Mouse (Mus musculus) hindbrain, postnatal 0 days (tissue): ENCODE results near the gene Sorbs2. TPM values are rescaled to one million over a fixed set of nuclear protein-coding genes. Genes with fewer than 3 reads are reported as not detected.

ENCODE experiments used
- ATAC-seq: fragments of 200-750 bp; cut with Nextera tagmentation; 2 replicates; pipeline ENCODE4 v1.8.0; 2017; ENCODE audit warnings: mild to moderate bottlenecking, moderate TSS enrichment, moderate library complexity
- DNase-seq: peaks from one replicate; pipeline ENCODE4 v3.0.0-alpha.2; 2015; ENCODE audit warnings: low spot score
- H3K27ac ChIP-seq: fragments of 300-500 bp; sonication (generic); 2 replicates; pipeline ENCODE4 v1.5.1; 2014; ENCODE audit warnings: mild to moderate bottlenecking
- H3K27me3 ChIP-seq: fragments of 300-500 bp; sonication (generic); 2 replicates; pipeline ENCODE4 v1.6.1; 2014; ENCODE audit warnings: low read length, mixed read lengths; ENCODE audit not compliant: insufficient read depth
- H3K36me3 ChIP-seq: fragments of 300-500 bp; sonication (generic); 2 replicates; pipeline ENCODE4 v1.6.1; 2014; ENCODE audit warnings: low read length, mixed read lengths; ENCODE audit not compliant: insufficient read depth
- H3K4me1 ChIP-seq: fragments of 300-500 bp; sonication (generic); 2 replicates; pipeline ENCODE4 v1.6.1; 2014; ENCODE audit warnings: antibody characterized with exemption, low read length, mixed read lengths; ENCODE audit not compliant: insufficient read depth
- H3K4me2 ChIP-seq: fragments of 300-500 bp; sonication (generic); 2 replicates; pipeline ENCODE4 v1.6.1; 2014; ENCODE audit warnings: low read depth, mild to moderate bottlenecking, low read length, moderate library complexity, mixed read lengths
- H3K4me3 ChIP-seq: fragments of 300-500 bp; sonication (generic); 2 replicates; pipeline ENCODE4 v1.5.1; 2014; ENCODE audit warnings: low read length
- H3K9ac ChIP-seq: fragments of 300-500 bp; sonication (generic); replicated peaks from 2 replicates; pipeline ENCODE4 v1.6.1; 2014; ENCODE audit warnings: mild to moderate bottlenecking, low read length, moderate library complexity, mixed read lengths
- H3K9me3 ChIP-seq: fragments of 300-500 bp; sonication (generic); 2 replicates; pipeline ENCODE4 v1.6.1; 2016; ENCODE audit warnings: low read length, mixed read lengths
- CTCF ChIP-seq: IDR thresholded peaks from 2 replicates; pipeline ENCODE4 v1.5.1; 2016; ENCODE audit warnings: antibody characterized with exemption, control low read depth, low read depth
- WGBS: fragments of 180-500 bp; shearing (Covaris S2); extraction: QIAGEN DNeasy Blood & Tissue Kit; methylation state at CpG from one replicate; pipeline ENCODE4 v1.1.7; 2014; 5-methylcytosine and 5-hydroxymethylcytosine counted together
- polyA plus RNA-seq: library from polyadenylated mRNA; unstranded; fragments of >200 nt; fragmentation: Nextera tagmentation; extraction: Ambion mirVana; gene quantifications from 2 replicates; pipeline ENCODE4 v1.2.1, GENCODE M21; 2015
- total RNA-seq: library from RNA; depleted of rRNA; stranded (reverse); fragments of >200 nt; gene quantifications from 2 replicates; pipeline ENCODE4 v1.2.3, GENCODE M21; 2014

The Sorbs2 gene
- total and polyA plus RNA-seq, 2 experiments from 2014 or later: 37.8 to 65.6 TPM

DNA sequence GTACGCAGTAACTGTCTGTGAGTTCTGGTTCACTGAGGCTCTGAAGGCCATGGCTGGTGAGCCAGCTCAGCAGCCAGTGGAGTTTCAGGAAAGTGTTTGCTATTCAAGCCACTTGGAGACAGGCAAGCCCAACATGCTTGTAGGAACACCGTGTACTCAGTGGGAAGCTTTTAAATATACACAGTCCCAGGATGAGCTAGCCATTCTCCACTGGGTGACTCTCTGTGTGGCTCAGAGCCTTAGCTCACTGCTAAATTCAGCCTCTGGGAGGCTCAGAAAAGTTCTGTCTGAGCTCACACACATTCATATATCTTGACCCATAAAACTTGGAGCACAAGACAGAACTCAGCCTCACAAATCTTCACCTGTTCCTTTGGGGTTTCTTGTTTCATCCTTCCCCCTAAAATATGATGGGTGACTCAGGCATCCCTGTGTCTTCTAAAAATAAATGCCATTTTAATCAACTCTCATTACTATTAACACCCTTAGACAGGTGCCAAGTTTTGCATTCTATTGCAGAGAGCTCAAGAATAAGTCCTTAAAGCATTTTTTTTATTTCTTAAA lies 322.5 kb downstream of the Sorbs2 start:
- Histone ChIP-seq H3K4me2 (no peak overlapping the region), H3K36me3 (no peaks in the 10 kb centered on the region), H3K27me3 (no peaks in the 10 kb centered on the region), H3K4me1 (no peaks in the 10 kb centered on the region), H3K27ac (no peak overlapping the region), H3K9ac (no peak overlapping the region), H3K9me3 (no peaks in the 10 kb centered on the region), H3K4me3 (no peak overlapping the region)
- ATAC-seq (no peak), DNase-seq (no peak)
- no peak for TF ChIP-seq CTCF
- 81% methylated on average over 2 of the region's 2 CpGs for WGBS

DNA sequence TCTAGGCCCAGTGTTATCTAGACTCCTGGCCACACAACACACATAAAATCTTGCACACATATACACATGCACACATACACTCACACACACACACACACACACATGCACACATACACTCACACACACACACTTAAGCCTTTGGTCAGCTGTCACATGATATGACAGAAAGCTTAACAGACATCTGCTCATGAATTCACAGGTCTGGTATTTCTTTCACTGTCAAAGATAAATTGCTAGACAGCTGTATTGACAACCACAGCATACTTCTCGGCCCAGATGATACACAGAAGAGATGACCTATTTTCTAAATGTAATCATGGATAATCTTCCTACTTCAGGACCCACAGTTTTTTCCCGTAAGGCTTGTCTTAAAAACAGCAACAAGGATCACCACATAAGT lies 326.3 kb downstream of the Sorbs2 start:
- Histone ChIP-seq H3K4me2 (no peak overlapping the region), H3K4me3 (no peak overlapping the region), H3K27ac (no peak overlapping the region), H3K27me3 (no peaks in the 10 kb centered on the region), H3K9ac (no peak overlapping the region), H3K9me3 (no peaks in the 10 kb centered on the region), H3K4me1 (no peaks in the 10 kb centered on the region), H3K36me3 (no peaks in the 10 kb centered on the region)
- TF ChIP-seq CTCF: no peak
- ATAC-seq (no peak), DNase-seq (no peak)
- 68% methylated on average over 2 of the region's 2 CpGs for WGBS

DNA sequence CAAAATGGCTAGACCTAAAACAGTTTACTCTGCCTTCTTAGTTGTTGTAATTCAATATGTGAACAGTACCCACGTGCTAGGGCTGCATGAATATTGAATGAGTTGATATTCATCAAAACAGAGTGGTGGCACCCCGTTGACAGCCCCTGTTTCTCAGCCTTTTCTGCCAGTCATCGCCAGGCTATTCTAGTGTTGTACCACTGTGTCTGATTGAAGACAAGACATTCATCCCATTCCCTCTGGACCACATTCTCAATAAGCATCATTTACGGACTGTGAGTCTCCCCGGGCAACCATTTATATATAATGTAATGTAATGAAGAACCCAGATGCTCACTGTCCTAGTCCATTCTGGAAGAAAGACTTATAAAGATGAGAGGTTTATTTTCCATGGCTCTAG lies 335.7 kb downstream of the Sorbs2 start:
- DNase-seq: peak; percentile 54

DNA sequence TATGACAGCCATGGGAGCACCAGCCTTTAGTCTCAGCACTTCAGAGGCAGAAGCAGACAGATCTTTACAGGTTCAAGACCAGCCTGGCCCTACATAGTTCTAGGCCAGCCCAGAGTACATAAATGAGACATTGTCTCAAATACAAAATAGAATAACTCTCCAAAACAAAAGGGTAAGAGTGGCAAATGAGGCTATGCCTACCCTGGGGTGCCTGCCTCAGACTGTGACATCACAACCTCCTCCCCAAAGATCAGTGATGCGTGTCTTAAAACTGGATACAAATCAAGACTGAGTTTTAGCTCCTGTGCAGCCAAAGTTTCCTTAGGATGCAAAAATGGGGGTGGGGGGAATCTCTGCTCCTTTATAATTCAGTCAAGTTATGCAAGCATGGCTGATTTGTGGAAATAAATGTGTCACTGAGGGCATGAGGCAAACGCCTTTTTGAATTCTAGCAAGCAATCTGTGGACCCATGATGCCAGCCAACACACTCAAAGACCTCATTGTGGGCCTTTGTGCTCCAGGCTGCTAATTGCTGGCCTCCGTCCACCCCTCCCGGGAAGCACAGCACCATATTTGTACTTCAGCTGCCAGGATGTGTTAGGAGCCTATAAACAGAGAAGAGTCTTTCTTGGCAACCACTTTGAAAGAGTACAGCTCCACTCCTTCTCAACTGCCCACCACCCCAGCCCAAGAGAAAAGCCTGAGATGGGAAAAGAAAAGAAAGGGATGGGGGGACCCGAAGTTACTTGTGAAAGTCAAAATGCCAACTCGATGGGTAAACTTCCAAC lies 336.7 kb downstream of the Sorbs2 start:
- no peaks in the 10 kb centered on the region for H3K4me1 ChIP-seq
- no peaks in the 10 kb centered on the region for H3K9me3 ChIP-seq
- H3K9ac ChIP-seq: no peak overlapping the region
- 36% methylated on average over 6 of the region's 6 CpGs for WGBS
- no peaks in the 10 kb centered on the region for H3K27me3 ChIP-seq
- peak; percentile 91 for DNase-seq
- peak; percentile 94 for ATAC-seq
- H3K4me3 ChIP-seq: no peak overlapping the region
- no peak for TF ChIP-seq CTCF
- H3K36me3 ChIP-seq: no peaks in the 10 kb centered on the region
- H3K27ac ChIP-seq: peak overlapping the region; percentile 61; the same call in 1 of the 2 replicates
- no peak overlapping the region for H3K4me2 ChIP-seq

More for the DNA sequence above, 335.7 kb downstream of the Sorbs2 start:
- Histone ChIP-seq H3K4me1 (no peaks in the 10 kb centered on the region), H3K9ac (no peak overlapping the region), H3K4me3 (no peak overlapping the region), H3K36me3 (no peaks in the 10 kb centered on the region), H3K4me2 (no peak overlapping the region), H3K9me3 (no peaks in the 10 kb centered on the region), H3K27me3 (no peaks in the 10 kb centered on the region), H3K27ac (peak overlapping the region; percentile 61; the same call in 1 of the 2 replicates)
- peak; percentile 50 for ATAC-seq
- WGBS: 28% methylated on average over 5 of the region's 5 CpGs
- no peak for TF ChIP-seq CTCF

DNA sequence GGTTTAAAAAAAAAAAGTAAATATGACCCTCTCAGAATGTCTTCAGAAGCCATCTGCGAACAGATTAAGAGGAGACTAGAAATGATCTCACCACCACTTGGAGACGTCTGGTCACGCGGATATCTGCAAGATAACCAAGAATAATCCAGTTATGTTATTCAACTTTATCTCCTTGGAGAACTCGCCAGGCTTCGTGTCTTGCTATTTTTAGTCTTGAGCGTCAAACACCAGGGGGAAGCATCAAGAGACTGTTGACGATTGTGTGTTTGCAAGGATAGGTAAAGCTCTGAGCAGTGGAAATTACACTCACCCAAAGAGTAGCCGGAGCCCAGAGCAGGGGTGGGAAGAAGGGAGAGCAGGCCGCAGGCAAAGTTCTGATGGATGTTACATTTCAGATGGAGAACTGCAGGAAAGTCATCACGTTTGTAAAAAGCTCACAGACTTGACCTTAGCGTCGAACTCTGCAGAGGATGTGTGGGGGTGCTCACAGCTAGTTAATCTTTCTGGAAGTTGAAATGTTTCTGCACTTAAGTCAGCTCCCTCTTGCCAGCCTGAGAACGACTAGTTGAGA lies 337.4 kb downstream of the Sorbs2 start:
- H3K36me3 ChIP-seq: no peaks in the 10 kb centered on the region
- WGBS: 41% methylated on average over 14 of the region's 14 CpGs
- ATAC-seq: peak; percentile 6; the same call in 1 of the 2 replicates
- no peak overlapping the region for H3K4me3 ChIP-seq
- H3K4me2 ChIP-seq: no peak overlapping the region
- peak overlapping the region; percentile 61 for H3K27ac ChIP-seq
- peak; percentile 49 for DNase-seq
- H3K4me1 ChIP-seq: no peaks in the 10 kb centered on the region
- H3K9me3 ChIP-seq: no peaks in the 10 kb centered on the region
- TF ChIP-seq CTCF: no peak
- no peaks in the 10 kb centered on the region for H3K27me3 ChIP-seq
- H3K9ac ChIP-seq: no peak overlapping the region

DNA sequence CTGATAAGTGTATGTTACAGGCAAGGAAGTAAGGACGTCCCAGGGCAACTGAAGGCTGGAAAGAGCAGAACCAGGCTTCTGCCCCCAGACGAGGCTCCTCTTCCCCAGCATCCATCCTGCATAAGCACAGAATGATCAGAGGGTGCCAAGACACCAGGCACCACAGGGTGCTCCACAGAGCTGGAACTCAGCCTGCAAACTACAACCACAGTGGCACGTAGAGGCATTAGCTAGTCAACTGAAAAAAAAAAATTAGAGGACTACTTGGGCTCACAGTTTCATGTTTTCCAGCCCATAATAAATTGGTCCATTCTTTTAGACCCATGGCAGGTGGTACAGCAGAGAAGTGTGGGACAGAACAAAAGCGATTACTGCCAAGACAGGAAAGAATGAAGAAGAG lies 338.3 kb downstream of the Sorbs2 start:
- Histone ChIP-seq H3K36me3 (no peaks in the 10 kb centered on the region), H3K27ac (no peak overlapping the region), H3K4me3 (no peak overlapping the region), H3K9ac (no peak overlapping the region), H3K4me2 (no peak overlapping the region), H3K27me3 (no peaks in the 10 kb centered on the region), H3K4me1 (no peaks in the 10 kb centered on the region), H3K9me3 (no peaks in the 10 kb centered on the region)
- TF ChIP-seq CTCF: no peak
- 55% methylated on average over 4 of the region's 4 CpGs for WGBS
- DNase-seq (peak; percentile 13), ATAC-seq (no peak)
